In genomic region chr1:127239914-127240313, GRCm38 (mm10) we compare ENCODE assay signal across 8 mouse cellular contexts. TPM values are rescaled to one million over a fixed set of nuclear protein-coding genes. Genes with fewer than 3 reads are reported as not detected.
DNase-seq lines count a peak whose midpoint lies in the region; ATAC-seq and TF ChIP-seq lines count a peak whose summit lies in the region.

No protein-coding gene starts in this region.

- intact Hi-C loops in left cerebral cortex, adult 2 months (cut with DNase I) = loop anchor here (5.0 kb wide), 1 partner anchor 33 kb away; the partner anchor contains the start of gene Mgat5
- intact Hi-C loops in left cerebral cortex, postnatal 4 days (cut with DNase I) = no loop called here
- intact Hi-C loops in heart, postnatal 36 days (cut with DNase I) = no loop called here

- no peak for TF ChIP-seq POLR2A in brain, embryonic 14.5 days (IDR thresholded peaks at IDR 0.05; ENCODE audit: borderline replicate concordance, extremely low read depth, insufficient read depth, insufficient read length, poor library complexity, severe bottlenecking)

- H3K4me3 ChIP-seq in left cerebral cortex, adult 2 months = no peak overlapping the region

- 0 out of 2 replicates have a peak overlapping the region, but pooled peaks have one; percentile 7 for H3K27ac ChIP-seq in left cerebral cortex, adult 2 months

- DNase-seq in left cerebral cortex, adult 2 months (ENCODE audit: extremely low spot score in 1 of 2, low spot score in 2 of 2) = no peak
- DNase-seq in left cerebral cortex, postnatal 4 days = no peak
- DNase-seq in brain, embryonic 14.5 days (ENCODE audit: low read depth) = peak; percentile 42
- DNase-seq in heart, postnatal 36 days = peak; percentile 27 to 43
- DNase-seq in layer of hippocampus, adult 9-10 months (ENCODE audit: low spot score) = no peak
- DNase-seq in urinary bladder, adult 18-20 months (ENCODE audit: low spot score in 2 of 2) = no peak
- no peak for DNase-seq in cerebellum, adult 11-12 months

- no peak for TF ChIP-seq CTCF in left cerebral cortex, adult 2 months (IDR thresholded peaks at IDR 0.05)
- TF ChIP-seq CTCF in brain, embryonic 14.5 days (IDR thresholded peaks at IDR 0.05; ENCODE audit: borderline replicate concordance, extremely low read depth, insufficient read depth, insufficient read length) = no peak

- peak; percentile 38 for ATAC-seq in megakaryocyte progenitor cell, adult 5-6 weeks (replicated peaks; ENCODE audit: poor library complexity)

RNA-seq across cellular contexts. Expression of gene Mgat5, which starts 35.1 kb away (rescaled TPM):
- total RNA-seq in left cerebral cortex, adult 2 months (2021) = 10 to 100 TPM; 78.7 to 79.6 TPM
- total RNA-seq in left cerebral cortex, postnatal 4 days (2021) = 10 to 100 TPM; 48.2 to 48.9 TPM
- 17.0 and 29.3 TPM in 2 replicates for polyA plus RNA-seq in brain, embryonic 14.5 days (2012; rRNA removed)
- total RNA-seq in heart, postnatal 36 days (2021) = 10 to 100 TPM; 11.1 to 11.5 TPM
- 77.7 and 81.8 TPM in 2 replicates for total RNA-seq in megakaryocyte progenitor cell, adult 5-6 weeks (2015)
- total RNA-seq in megakaryocyte progenitor cell, adult 5-6 weeks (2017) = 71.4 and 83.3 TPM in 2 replicates

Comparison
In these comparisons a context has a peak if more than half of its experiments do, and no peak if none do; other contexts are left out.
1. DNase-seq: peak in brain, embryonic 14.5 days (single experiment) and heart, postnatal 36 days (2 of 2); none in left cerebral cortex, adult 2 months (0 of 2), left cerebral cortex, postnatal 4 days (single experiment), layer of hippocampus, adult 9-10 months (single experiment), urinary bladder, adult 18-20 months (0 of 2) and cerebellum, adult 11-12 months (single experiment).